Mouse (Mus musculus) thymus, adult 2 months (tissue): ENCODE data around the gene Epn3.

Source experiments
- CTCF ChIP-seq: fragments of 200-500 bp; IDR thresholded peaks from 2 replicates; pipeline ENCODE4 v1.5.1; 2012; ENCODE audit warnings: mild to moderate bottlenecking, control low read depth, low read length, moderate library complexity, borderline replicate concordance; ENCODE audit not compliant: control insufficient read depth, poor library complexity, insufficient read depth; ENCODE audit errors: extremely low read depth
- POLR2A ChIP-seq: fragments of 200-500 bp; IDR thresholded peaks from 2 replicates; pipeline ENCODE4 v1.6.1; 2012; ENCODE audit warnings: mild to moderate bottlenecking, low read length, control low read depth, moderate library complexity; ENCODE audit not compliant: control insufficient read depth, poor library complexity, insufficient read depth; ENCODE audit errors: extremely low read depth

- TF ChIP-seq POLR2A = no peak
- TF ChIP-seq CTCF = no peak
These were observed 24.1 kb downstream of the Epn3 start for GRCm38 (mm10) chr11:94475722-94476121.
